ENCODE assay signal across 29 mouse cellular contexts in the genomic region with DNA sequence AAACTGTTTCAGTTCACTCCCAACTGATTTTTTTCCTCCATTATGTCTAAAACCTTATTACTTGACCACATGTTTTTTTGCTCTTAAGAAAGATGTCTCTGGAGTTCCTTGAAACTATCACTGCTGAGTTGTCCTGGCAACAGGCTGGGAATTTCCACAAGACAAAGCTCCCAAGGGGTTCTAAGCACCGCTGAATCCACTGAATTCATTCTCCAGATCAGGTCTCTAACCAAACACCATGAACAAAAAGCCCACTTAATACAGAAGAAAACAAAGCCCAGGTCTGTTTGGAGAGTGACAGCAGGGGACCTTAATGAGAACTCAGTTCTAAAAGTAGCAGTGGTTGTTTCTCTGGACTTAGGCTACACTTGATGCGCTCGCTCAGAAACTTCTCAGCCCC. TPM values are rescaled to one million over a fixed set of nuclear protein-coding genes. Genes with fewer than 3 reads are reported as not detected.
DNase-seq lines count a peak whose midpoint lies in the region; ATAC-seq and TF ChIP-seq lines count a peak whose summit lies in the region.
"Had no signal": no experiment of that assay in that cellular context is flagged by ENCODE, and none has a peak within 500 bp of the region (broad histone marks: within the 10 kb centered on the region; RNA-seq: fewer than 3 reads in every experiment).

No protein-coding gene starts in this region.

- peaks cover 3% of the 10 kb centered on the region; the same call in 1 of the 2 replicates for H3K4me1 ChIP-seq in limb, embryonic 14.5 days (ENCODE audit: control insufficient read depth, insufficient read depth, low read length)
- H3K4me1 ChIP-seq in stomach, postnatal 0 days (replicated peaks; ENCODE audit: control insufficient read depth, insufficient read depth): no peaks in the 10 kb centered on the region
- H3K4me1 ChIP-seq: embryonic facial prominence, embryonic 13.5 days; forebrain, embryonic 13.5 days; heart, embryonic 15.5 days; hindbrain, embryonic 10.5 days; intestine, embryonic 15.5 days had no signal

- H3K9me3 ChIP-seq in limb, embryonic 14.5 days (ENCODE audit: control insufficient read depth, low read length): no peaks in the 10 kb centered on the region
- no peaks in the 10 kb centered on the region for H3K9me3 ChIP-seq in stomach, postnatal 0 days (ENCODE audit: control insufficient read depth, low read length)
- H3K9me3 ChIP-seq: embryonic facial prominence, embryonic 13.5 days; forebrain, embryonic 13.5 days; G1E; heart, embryonic 15.5 days; hindbrain, embryonic 10.5 days; intestine, embryonic 15.5 days had no signal

- no peaks in the 10 kb centered on the region for H3K27me3 ChIP-seq in limb, embryonic 14.5 days (ENCODE audit: control insufficient read depth, insufficient read depth, low read length)
- no peaks in the 10 kb centered on the region for H3K27me3 ChIP-seq in stomach, postnatal 0 days (ENCODE audit: control insufficient read depth, insufficient read depth, low read length)
- H3K27me3 ChIP-seq: embryonic facial prominence, embryonic 13.5 days; forebrain, embryonic 13.5 days; heart, embryonic 15.5 days; intestine, embryonic 15.5 days had no signal

- TF ChIP-seq POLR2A in limb, embryonic 14.5 days (IDR thresholded peaks at IDR 0.05; ENCODE audit: borderline replicate concordance, extremely low read depth, insufficient read depth, insufficient read length): no peak

- H3K4me3 ChIP-seq in limb, embryonic 14.5 days (replicated peaks; ENCODE audit: low read length): no peak overlapping the region
- H3K4me3 ChIP-seq in stomach, postnatal 0 days (ENCODE audit: low read depth, low read length): no peak overlapping the region
- H3K4me3 ChIP-seq: embryonic facial prominence, embryonic 13.5 days; forebrain, embryonic 13.5 days; gastrocnemius, adult 2 months; heart, adult 2 months; heart, embryonic 15.5 days; hindbrain, embryonic 10.5 days; intestine, embryonic 15.5 days had no signal

- 67% methylated on average over 3 of the region's 3 CpGs for WGBS in limb, embryonic 14.5 days
- 80% methylated on average over 3 of the region's 3 CpGs for WGBS in stomach, postnatal 0 days

- no peak overlapping the region for H3K9ac ChIP-seq in limb, embryonic 14.5 days (ENCODE audit: low read depth, low read length, severe bottlenecking)
- H3K9ac ChIP-seq in stomach, postnatal 0 days (ENCODE audit: low read length): no peak overlapping the region
- H3K9ac ChIP-seq: embryonic facial prominence, embryonic 13.5 days; forebrain, embryonic 13.5 days; forebrain, postnatal 0 days; heart, embryonic 15.5 days; hindbrain, embryonic 14.5 days; intestine, embryonic 15.5 days had no signal

- peak; percentile 57; the same call in 1 of the 2 replicates for ATAC-seq in limb, embryonic 14.5 days (ENCODE audit: low FRiP score, low read depth)
- no peak for ATAC-seq in stomach, postnatal 0 days (ENCODE audit: low FRiP score, low TSS enrichment)
- ATAC-seq: activated CD4-positive, CD25-positive, alpha-beta regulatory T cell, adult 4 months; CD4-positive, CD25-positive, alpha-beta regulatory T cell, adult 4 months; forebrain, embryonic 13.5 days; forebrain, postnatal 0 days; intestine, embryonic 15.5 days had no signal

- no peak overlapping the region for H3K4me2 ChIP-seq in limb, embryonic 14.5 days (replicated peaks; ENCODE audit: low read depth, low read length, severe bottlenecking)
- H3K4me2 ChIP-seq in stomach, postnatal 0 days (replicated peaks; ENCODE audit: low read depth): no peak overlapping the region
- H3K4me2 ChIP-seq: embryonic facial prominence, embryonic 13.5 days; forebrain, embryonic 13.5 days; heart, embryonic 11.5 days; heart, embryonic 15.5 days; hindbrain, embryonic 14.5 days; intestine, embryonic 15.5 days had no signal

- TF ChIP-seq EP300 in stomach, postnatal 0 days (optimal IDR thresholded peaks at IDR 0.05): no peak

- no peak for TF ChIP-seq CTCF in stomach, postnatal 0 days (IDR thresholded peaks at IDR 0.05; ENCODE audit: low read depth)

- H3K27ac ChIP-seq in limb, embryonic 14.5 days (replicated peaks; ENCODE audit: low read depth, low read length): no peak overlapping the region
- H3K27ac ChIP-seq in stomach, postnatal 0 days (replicated peaks): no peak overlapping the region
- H3K27ac ChIP-seq: embryonic facial prominence, embryonic 13.5 days; forebrain, embryonic 13.5 days; gastrocnemius, adult 2 months; heart, adult 2 months; heart, embryonic 15.5 days; hindbrain, embryonic 10.5 days; hindbrain, embryonic 14.5 days; intestine, embryonic 15.5 days had no signal

- DNase-seq in gastrocnemius, postnatal 25 days: peak; percentile 8
- DNase-seq in gastrocnemius, adult 8-10 months (ENCODE audit: low spot score in 2 of 2): no peak
- DNase-seq in 3T3-L1 (ENCODE audit: low read depth, low spot score): peak; percentile 11
- peak; percentile 64 for DNase-seq in R1 (ENCODE audit: low read depth, low spot score)
- no peak for DNase-seq in limb, embryonic 14.5 days (ENCODE audit: low spot score)
- no peak for DNase-seq in stomach, postnatal 0 days (ENCODE audit: low spot score)
- DNase-seq in cerebellum, postnatal 36 days: no peak
- DNase-seq: adrenal gland, postnatal 14 days; B cell, adult 2 months; cerebellum, adult 11-12 months; cerebellum, adult 9-11 months; forebrain, postnatal 0 days; gastrocnemius, adult 2 months; heart, adult 2 months; heart, postnatal 14 days; kidney, adult 18-20 months had no signal

- H3K36me3 ChIP-seq in limb, embryonic 14.5 days (ENCODE audit: control insufficient read depth, insufficient read depth, low read length): peaks cover 2% of the 10 kb centered on the region
- no peaks in the 10 kb centered on the region for H3K36me3 ChIP-seq in stomach, postnatal 0 days (ENCODE audit: control insufficient read depth, insufficient read depth, low read length)
- H3K36me3 ChIP-seq: heart, embryonic 15.5 days; intestine, embryonic 15.5 days had no signal

RNA-seq across cellular contexts. Expression of gene 1700019A02Rik, which starts 3.8 kb away (rescaled TPM):
- not detected for total RNA-seq in gastrocnemius, postnatal 25 days (2021)
- not detected for total RNA-seq in gastrocnemius, adult 8-10 months (2022)
- polyA plus RNA-seq in limb, embryonic 14.5 days (2012; rRNA removed): 0.14 and 0.17 TPM in 2 replicates
- not detected in 2 replicates for polyA plus RNA-seq in limb, embryonic 14.5 days (2014; fragmentation: Nextera tagmentation; extraction: Ambion mirVana)
- polyA plus RNA-seq in stomach, postnatal 0 days (2015; fragmentation: Nextera tagmentation; extraction: Ambion mirVana): not detected in 2 replicates
- total RNA-seq: adrenal gland, adult 18-20 months; adrenal gland, postnatal 14 days; common myeloid progenitor, adult 5-6 weeks; forebrain, postnatal 0 days; G1E; gastrocnemius, adult 2 months; heart, adult 2 months; heart, postnatal 14 days had no signal
- polyA plus RNA-seq: activated CD4-positive, CD25-positive, alpha-beta regulatory T cell, adult 4 months; CD4-positive, CD25-positive, alpha-beta regulatory T cell, adult 4 months; embryonic facial prominence, embryonic 13.5 days; forebrain, embryonic 13.5 days; forebrain, postnatal 0 days; G1E; gonadal fat pad, adult 2 months; heart, adult 2 months; heart, embryonic 11.5 days; heart, embryonic 15.5 days; hindbrain, embryonic 10.5 days; hindbrain, embryonic 14.5 days; intestine, embryonic 15.5 days had no signal

Comparison
In these comparisons a context has a peak if more than half of its experiments do, and no peak if none do; other contexts are left out.
1. DNase-seq: peak in gastrocnemius, postnatal 25 days (single experiment), 3T3-L1 (single experiment) and R1 (single experiment); none in gastrocnemius, adult 8-10 months (0 of 2), limb, embryonic 14.5 days (single experiment), stomach, postnatal 0 days (single experiment) and cerebellum, postnatal 36 days (0 of 2).